8 mouse cellular contexts compared by ENCODE assay signal in the genomic region with DNA sequence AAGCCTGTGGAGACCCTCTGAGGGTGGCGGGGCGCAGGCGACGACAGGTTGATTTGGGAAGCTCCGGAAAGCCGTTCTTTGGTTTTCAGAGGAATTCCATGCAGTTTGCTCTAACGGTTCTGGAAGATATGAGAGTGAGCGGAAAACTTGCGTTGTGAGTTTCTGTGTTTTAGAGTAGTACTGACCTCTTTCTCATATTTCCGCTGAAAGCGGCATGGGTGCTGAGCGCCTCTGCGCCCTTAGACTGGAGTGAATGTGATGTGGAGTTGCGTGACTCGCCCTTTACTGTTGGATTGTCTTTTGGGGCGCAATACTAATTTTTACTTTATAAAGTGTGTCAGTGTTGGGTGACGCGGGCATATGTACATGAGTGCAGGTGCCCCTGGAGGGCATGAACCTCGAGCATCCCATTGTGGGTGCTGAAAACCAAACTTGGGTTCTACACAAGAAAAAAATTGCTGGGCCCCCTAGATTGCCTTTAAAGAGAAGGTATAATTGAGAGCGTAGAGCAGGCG. TPM values are rescaled to one million over a fixed set of nuclear protein-coding genes. Genes with fewer than 3 reads are reported as not detected.
DNase-seq lines count a peak whose midpoint lies in the region; ATAC-seq and TF ChIP-seq lines count a peak whose summit lies in the region.

No protein-coding gene starts in this region.

- H3K36me3 ChIP-seq in embryonic facial prominence, embryonic 15.5 days = peaks cover 5% of the 10 kb centered on the region; the same call in 1 of the 2 replicates
- peaks cover 32% of the 10 kb centered on the region for H3K36me3 ChIP-seq in limb, embryonic 10.5 days
- no peaks in the 10 kb centered on the region for H3K36me3 ChIP-seq in neural tube, embryonic 14.5 days (ENCODE audit: control insufficient read depth, insufficient read depth, low read length)

- intact Hi-C loops in left cerebral cortex, postnatal 25 days (cut with DNase I) = no loop called here

- H3K4me1 ChIP-seq in cerebellum, adult 2 months (ENCODE audit: control insufficient read depth, insufficient read depth, low read length) = no peaks in the 10 kb centered on the region
- peaks cover 10% of the 10 kb centered on the region; the same call in 1 of the 2 replicates for H3K4me1 ChIP-seq in embryonic facial prominence, embryonic 15.5 days
- H3K4me1 ChIP-seq in limb, embryonic 10.5 days = peaks cover 12% of the 10 kb centered on the region
- H3K4me1 ChIP-seq in neural tube, embryonic 14.5 days (ENCODE audit: control insufficient read depth, insufficient read depth, low read length) = peaks cover 6% of the 10 kb centered on the region; the same call in 1 of the 2 replicates

- WGBS in cerebellum, adult 2 months = 3% methylated on average over 21 of the region's 21 CpGs
- 3% methylated on average over 21 of the region's 21 CpGs for WGBS in embryonic facial prominence, embryonic 15.5 days
- WGBS in limb, embryonic 10.5 days = 12% methylated on average over 21 of the region's 21 CpGs
- WGBS in neural tube, embryonic 14.5 days = 5% methylated on average over 21 of the region's 21 CpGs

- no peak for TF ChIP-seq POLR2A in cerebellum, adult 2 months (IDR thresholded peaks at IDR 0.05; ENCODE audit: borderline replicate concordance, insufficient read depth, low read length)

- H3K27me3 ChIP-seq in cerebellum, adult 2 months (ENCODE audit: control insufficient read depth, insufficient read depth, low read length) = no peaks in the 10 kb centered on the region
- H3K27me3 ChIP-seq in embryonic facial prominence, embryonic 15.5 days = no peaks in the 10 kb centered on the region
- no peaks in the 10 kb centered on the region for H3K27me3 ChIP-seq in limb, embryonic 10.5 days (ENCODE audit: low read depth, poor library complexity, severe bottlenecking)
- H3K27me3 ChIP-seq in neural tube, embryonic 14.5 days (ENCODE audit: control insufficient read depth, insufficient read depth, low read length) = no peaks in the 10 kb centered on the region

- H3K4me2 ChIP-seq in embryonic facial prominence, embryonic 15.5 days (replicated peaks) = peak overlapping the region; percentile 81
- peak overlapping the region; percentile 97 for H3K4me2 ChIP-seq in neural tube, embryonic 14.5 days (ENCODE audit: low read depth, low read length)

- H3K27ac ChIP-seq in cerebellum, adult 2 months (ENCODE audit: insufficient read depth, low read length) = no peak overlapping the region
- peak overlapping the region; percentile 93; the same call in 1 of the 2 replicates for H3K27ac ChIP-seq in embryonic facial prominence, embryonic 15.5 days (replicated peaks)
- peak overlapping the region; percentile 95 for H3K27ac ChIP-seq in limb, embryonic 10.5 days
- no peak overlapping the region for H3K27ac ChIP-seq in neural tube, embryonic 14.5 days (ENCODE audit: low read depth, low read length)

- peak overlapping the region; percentile 79 for H3K9ac ChIP-seq in embryonic facial prominence, embryonic 15.5 days
- H3K9ac ChIP-seq in neural tube, embryonic 14.5 days (replicated peaks; ENCODE audit: low read depth, low read length) = peak overlapping the region; percentile 62

- no peak for DNase-seq in cerebellum, adult 2 months
- no peak for DNase-seq in cerebellum, adult 18-20 months
- DNase-seq in A20 (ENCODE audit: low read depth, low spot score) = peak; percentile 55
- no peak for DNase-seq in limb, embryonic 10.5 days (ENCODE audit: low spot score)
- DNase-seq in left cerebral cortex, postnatal 25 days (ENCODE audit: low spot score in 2 of 2) = no peak
- DNase-seq in ovary, postnatal 14 days (ENCODE audit: low spot score) = no peak

- ATAC-seq in embryonic facial prominence, embryonic 15.5 days (ENCODE audit: insufficient number of reproducible peaks, low FRiP score, low TSS enrichment, low read depth) = no peak
- no peak for ATAC-seq in neural tube, embryonic 14.5 days (ENCODE audit: low read depth)

- H3K4me3 ChIP-seq in cerebellum, adult 2 months (replicated peaks; ENCODE audit: insufficient read depth, low read depth, low read length) = peak overlapping the region; percentile 84
- H3K4me3 ChIP-seq in embryonic facial prominence, embryonic 15.5 days (replicated peaks) = peak overlapping the region; percentile 89
- H3K4me3 ChIP-seq in limb, embryonic 10.5 days = peak overlapping the region; percentile 99
- peak overlapping the region; percentile 90 for H3K4me3 ChIP-seq in neural tube, embryonic 14.5 days (ENCODE audit: low read depth, low read length)

- TF ChIP-seq CTCF in cerebellum, adult 2 months (IDR thresholded peaks at IDR 0.05; ENCODE audit: borderline replicate concordance, insufficient read depth, low read depth, low read length) = no peak

- no peaks in the 10 kb centered on the region for H3K9me3 ChIP-seq in embryonic facial prominence, embryonic 15.5 days (replicated peaks)
- no peaks in the 10 kb centered on the region for H3K9me3 ChIP-seq in limb, embryonic 10.5 days (replicated peaks)
- H3K9me3 ChIP-seq in neural tube, embryonic 14.5 days (ENCODE audit: control insufficient read depth, low read length) = no peaks in the 10 kb centered on the region

RNA-seq across cellular contexts. Expression of a gene that starts 1.8 kb away (rescaled TPM):
- 4.5 and 4.8 TPM in 2 replicates for polyA plus RNA-seq in cerebellum, adult 2 months (2012; rRNA removed)
- 143 and 144 TPM in 2 replicates for polyA plus RNA-seq in embryonic facial prominence, embryonic 15.5 days (2015; fragmentation: Nextera tagmentation; extraction: Ambion mirVana)
- polyA plus RNA-seq in limb, embryonic 10.5 days (2016; fragmentation: Nextera tagmentation; extraction: Ambion mirVana) = 136 and 176 TPM in 2 replicates
- polyA plus RNA-seq in neural tube, embryonic 14.5 days (2014; fragmentation: Nextera tagmentation; extraction: Ambion mirVana) = 22.1 and 29.1 TPM in 2 replicates
- total RNA-seq in left cerebral cortex, postnatal 25 days (2021) = 1 to 10 TPM; 5.3 to 5.6 TPM

RNA-seq across cellular contexts. Expression of a gene that starts 1.9 kb away (rescaled TPM):
- polyA plus RNA-seq in cerebellum, adult 2 months (2012; rRNA removed) = 21.1 and 24.3 TPM in 2 replicates
- 16.7 and 19.6 TPM in 2 replicates for polyA plus RNA-seq in embryonic facial prominence, embryonic 15.5 days (2015; fragmentation: Nextera tagmentation; extraction: Ambion mirVana)
- 16.8 and 19.6 TPM in 2 replicates for polyA plus RNA-seq in limb, embryonic 10.5 days (2016; fragmentation: Nextera tagmentation; extraction: Ambion mirVana)
- polyA plus RNA-seq in neural tube, embryonic 14.5 days (2014; fragmentation: Nextera tagmentation; extraction: Ambion mirVana) = 8.0 and 10.8 TPM in 2 replicates
- 10 to 100 TPM; 22.3 to 23.9 TPM for total RNA-seq in left cerebral cortex, postnatal 25 days (2021)

RNA-seq across cellular contexts. Expression of a gene that starts 38.3 kb away (rescaled TPM):
- polyA plus RNA-seq in cerebellum, adult 2 months (2012; rRNA removed) = 12.5 and 17.3 TPM in 2 replicates
- 77.5 and 86.0 TPM in 2 replicates for polyA plus RNA-seq in embryonic facial prominence, embryonic 15.5 days (2015; fragmentation: Nextera tagmentation; extraction: Ambion mirVana)
- polyA plus RNA-seq in limb, embryonic 10.5 days (2016; fragmentation: Nextera tagmentation; extraction: Ambion mirVana) = 180 and 192 TPM in 2 replicates
- 28.0 and 35.7 TPM in 2 replicates for polyA plus RNA-seq in neural tube, embryonic 14.5 days (2014; fragmentation: Nextera tagmentation; extraction: Ambion mirVana)
- total RNA-seq in left cerebral cortex, postnatal 25 days (2021) = 1 to 10 TPM; 8.8 to 9.0 TPM

Comparison
In these comparisons a context has a peak if more than half of its experiments do, and no peak if none do; other contexts are left out.
1. H3K27ac ChIP-seq: peak in embryonic facial prominence, embryonic 15.5 days (single experiment) and limb, embryonic 10.5 days (single experiment); none in cerebellum, adult 2 months (single experiment) and neural tube, embryonic 14.5 days (single experiment).
2. Peak in every context shown above with its lines, with median percentiles within 50 percentile points of each other: H3K4me3 ChIP-seq.